Mouse (Mus musculus): Measurements from ENCODE around the gene Pou2f1. TPM values are rescaled to one million over a fixed set of nuclear protein-coding genes. Genes with fewer than 3 reads are reported as not detected.
A peak's percentile ranks its signal among the peaks of the same experiment; 100 is the strongest.

Gene Pou2f1
- polyA plus RNA-seq, 1 experiment from 2014 or later = 25.9 TPM

DNA sequence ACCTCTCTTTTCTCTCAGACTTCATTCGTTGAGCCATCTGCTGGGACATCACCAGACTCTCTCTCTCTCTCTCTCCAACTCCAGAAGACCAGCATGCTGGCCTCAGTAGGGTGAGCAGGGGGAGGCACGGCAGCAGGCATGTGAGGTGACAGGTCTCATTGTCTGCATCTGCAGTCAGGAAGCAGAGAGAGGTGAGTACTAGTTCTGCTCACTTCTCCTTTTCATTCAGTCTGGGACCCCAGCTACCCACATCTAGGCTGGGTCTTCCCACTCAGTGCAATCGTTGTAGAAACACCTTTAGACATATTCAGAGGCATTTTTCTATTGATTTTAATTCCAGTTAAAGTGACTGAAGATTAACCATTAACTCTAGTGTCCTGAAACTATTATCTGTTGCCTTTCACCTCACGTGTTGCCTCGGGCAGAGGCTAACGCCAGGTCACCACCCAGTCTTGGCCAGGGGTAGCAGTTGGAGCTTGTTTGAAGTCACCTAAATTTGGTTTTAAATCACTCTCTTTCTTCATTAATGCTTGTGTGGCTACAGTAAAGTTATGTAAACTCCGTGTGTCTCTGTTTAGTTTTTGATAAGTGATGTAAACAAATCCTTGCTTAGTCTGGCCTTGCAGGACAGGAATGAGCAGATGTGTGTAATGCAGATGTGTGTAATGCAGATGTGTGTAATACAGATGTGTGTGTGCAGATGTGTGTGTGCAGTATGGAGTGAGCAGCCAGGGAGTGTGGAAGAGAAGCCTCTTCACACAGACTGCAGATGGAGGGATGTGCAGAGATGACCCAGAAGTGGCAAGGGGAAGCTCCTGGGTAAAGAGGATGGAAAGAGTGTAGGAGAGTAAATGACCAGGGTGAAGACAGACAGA lies 29.4 kb upstream of the Pou2f1 start:
- Histone ChIP-seq H3K27me3 (no peaks in the 10 kb centered on the region), H3K9ac (no peak overlapping the region), H3K4me1 (peaks cover 3% of the 10 kb centered on the region; the same call in 1 of the 2 replicates), H3K4me3 (no peak overlapping the region), H3K4me2 (no peak overlapping the region), H3K27ac (no peak overlapping the region), H3K36me3 (ENCODE audit: poor library complexity, severe bottlenecking) (no peaks in the 10 kb centered on the region), H3K9me3 (replicated peaks) (no peaks in the 10 kb centered on the region)
- WGBS = 79% methylated on average over 7 of the region's 7 CpGs
- no peak for ATAC-seq

DNA sequence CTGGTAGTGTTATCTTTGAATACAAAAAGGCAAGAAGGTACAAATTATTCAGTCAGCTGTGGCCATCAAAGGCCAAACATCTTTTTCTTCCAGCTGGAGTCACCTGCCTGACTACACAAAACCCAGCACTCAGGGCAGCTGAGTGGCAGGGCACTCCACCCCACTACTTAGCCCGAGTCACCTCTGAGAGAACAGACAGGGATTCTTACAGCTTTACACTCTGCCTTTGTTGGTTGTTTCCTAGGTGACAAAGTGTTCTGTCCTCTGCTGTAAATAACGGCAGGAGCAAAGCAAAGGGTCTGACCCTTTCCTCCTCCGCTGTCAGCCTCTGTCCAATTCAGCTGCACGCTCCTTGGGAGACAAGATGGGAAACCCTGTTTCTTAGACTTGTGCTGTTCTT lies 21.5 kb upstream of the Pou2f1 start:
- Histone ChIP-seq H3K27ac (no peak overlapping the region), H3K4me3 (no peak overlapping the region), H3K36me3 (ENCODE audit: poor library complexity, severe bottlenecking) (no peaks in the 10 kb centered on the region), H3K9me3 (replicated peaks) (no peaks in the 10 kb centered on the region), H3K9ac (no peak overlapping the region), H3K4me2 (no peak overlapping the region), H3K4me1 (peaks cover 5% of the 10 kb centered on the region; the same call in 1 of the 2 replicates), H3K27me3 (no peaks in the 10 kb centered on the region)
- ATAC-seq = 0 out of 2 replicates have a peak, but pooled peaks have one; percentile 21
- 22% methylated on average over 4 of the region's 4 CpGs for WGBS

DNA sequence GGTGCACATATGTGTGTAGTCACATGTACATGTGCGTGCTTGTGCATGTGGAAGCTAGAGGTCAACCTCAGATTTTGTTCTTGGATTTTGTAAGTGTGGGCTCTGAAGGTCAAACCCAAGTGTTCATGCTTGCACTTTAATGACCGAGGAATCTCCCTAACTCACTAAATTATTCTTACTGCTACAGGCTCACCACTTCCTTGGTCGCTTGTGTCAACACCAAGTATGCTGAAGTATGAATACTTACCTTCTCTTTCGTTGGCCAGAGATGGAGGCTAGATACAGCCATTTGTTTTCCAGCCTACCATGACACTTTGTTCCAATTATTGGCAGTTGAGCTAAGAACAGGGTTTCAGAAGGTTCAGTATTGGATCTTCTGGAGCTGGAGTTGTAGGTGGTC lies 14.7 kb upstream of the Pou2f1 start:
- H3K27ac ChIP-seq = no peak overlapping the region
- WGBS = 89% methylated on average over 4 of the region's 4 CpGs
- no peak overlapping the region for H3K4me2 ChIP-seq
- no peak overlapping the region for H3K9ac ChIP-seq
- H3K36me3 ChIP-seq (ENCODE audit: poor library complexity, severe bottlenecking) = no peaks in the 10 kb centered on the region
- no peaks in the 10 kb centered on the region for H3K9me3 ChIP-seq (replicated peaks)
- H3K4me3 ChIP-seq = no peak overlapping the region
- no peak for ATAC-seq
- H3K4me1 ChIP-seq = no peaks in the 10 kb centered on the region
- no peaks in the 10 kb centered on the region for H3K27me3 ChIP-seq

DNA sequence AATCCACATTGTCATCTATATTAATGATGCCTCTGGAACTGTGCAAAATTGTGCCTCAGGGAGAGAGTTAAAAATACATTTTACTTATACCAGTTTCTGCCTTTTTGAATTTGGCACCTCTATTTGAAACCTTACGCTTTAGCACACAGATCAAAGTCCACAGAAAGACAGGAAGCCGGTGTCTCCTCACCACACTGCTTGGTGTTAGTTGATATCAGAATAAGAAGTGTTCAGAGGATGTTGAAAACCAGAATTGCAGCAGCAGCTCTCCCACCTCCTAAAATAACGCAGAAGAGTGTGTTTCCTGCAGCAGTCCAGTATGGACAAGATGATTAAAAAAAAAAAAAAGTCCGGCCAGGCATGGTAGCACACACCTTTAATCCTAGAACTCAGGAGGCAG lies 13.8 kb upstream of the Pou2f1 start:
- Histone ChIP-seq H3K27me3 (no peaks in the 10 kb centered on the region), H3K9me3 (replicated peaks) (no peaks in the 10 kb centered on the region), H3K27ac (no peak overlapping the region), H3K36me3 (ENCODE audit: poor library complexity, severe bottlenecking) (no peaks in the 10 kb centered on the region), H3K9ac (no peak overlapping the region), H3K4me1 (no peaks in the 10 kb centered on the region), H3K4me3 (no peak overlapping the region), H3K4me2 (no peak overlapping the region)
- 84% methylated on average over 4 of the region's 4 CpGs for WGBS
- no peak for ATAC-seq

DNA sequence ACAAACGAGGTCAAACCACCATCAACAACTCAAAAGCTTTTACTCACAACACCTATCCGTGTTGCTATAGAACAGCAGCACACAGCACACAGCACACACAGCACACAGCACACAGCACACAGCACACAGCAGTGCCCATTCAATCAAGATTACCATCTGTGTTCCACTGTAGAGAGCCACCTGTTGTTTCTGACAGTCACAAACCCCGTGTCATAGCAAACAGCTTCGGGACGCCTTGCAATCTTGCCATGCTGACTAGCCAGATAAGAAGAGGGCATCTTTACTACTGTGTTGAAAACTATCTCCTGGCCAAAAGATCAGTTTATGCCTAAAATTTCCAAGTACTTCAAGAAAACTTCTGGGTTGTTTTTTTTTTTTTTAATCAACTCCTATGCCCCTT lies 12.1 kb upstream of the Pou2f1 start:
- Histone ChIP-seq H3K27me3 (no peaks in the 10 kb centered on the region), H3K9me3 (replicated peaks) (no peaks in the 10 kb centered on the region), H3K4me1 (no peaks in the 10 kb centered on the region), H3K4me2 (no peak overlapping the region), H3K27ac (no peak overlapping the region), H3K36me3 (ENCODE audit: poor library complexity, severe bottlenecking) (no peaks in the 10 kb centered on the region), H3K4me3 (no peak overlapping the region), H3K9ac (no peak overlapping the region)
- 66% methylated on average over 5 of the region's 5 CpGs for WGBS
- ATAC-seq = no peak

DNA sequence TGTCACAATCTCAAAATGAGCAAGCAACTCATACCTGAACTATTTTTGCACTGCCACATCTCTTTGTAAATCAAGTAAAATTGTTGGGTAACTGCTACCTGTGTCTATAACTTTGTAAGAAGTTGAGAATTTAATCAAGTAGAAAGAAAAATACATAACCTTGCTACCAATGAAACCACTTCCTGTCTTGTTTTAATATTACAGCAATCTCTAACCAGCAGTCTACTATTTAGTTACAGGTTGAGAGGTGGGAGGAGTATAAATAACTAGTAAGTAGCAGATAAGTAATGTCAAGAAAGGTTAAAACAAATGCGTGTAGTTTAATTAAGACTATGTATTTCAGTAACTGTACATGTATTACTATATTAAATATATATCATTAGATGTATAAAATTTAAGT lies 7.6 kb upstream of the Pou2f1 start:
- Histone ChIP-seq H3K36me3 (ENCODE audit: poor library complexity, severe bottlenecking) (no peaks in the 10 kb centered on the region), H3K4me3 (no peak overlapping the region), H3K27me3 (no peaks in the 10 kb centered on the region), H3K4me2 (no peak overlapping the region), H3K27ac (no peak overlapping the region), H3K9me3 (replicated peaks) (no peaks in the 10 kb centered on the region), H3K9ac (no peak overlapping the region), H3K4me1 (no peaks in the 10 kb centered on the region)
- no peak for ATAC-seq
- WGBS = 98% methylated on average over 1 of the region's 1 CpGs

DNA sequence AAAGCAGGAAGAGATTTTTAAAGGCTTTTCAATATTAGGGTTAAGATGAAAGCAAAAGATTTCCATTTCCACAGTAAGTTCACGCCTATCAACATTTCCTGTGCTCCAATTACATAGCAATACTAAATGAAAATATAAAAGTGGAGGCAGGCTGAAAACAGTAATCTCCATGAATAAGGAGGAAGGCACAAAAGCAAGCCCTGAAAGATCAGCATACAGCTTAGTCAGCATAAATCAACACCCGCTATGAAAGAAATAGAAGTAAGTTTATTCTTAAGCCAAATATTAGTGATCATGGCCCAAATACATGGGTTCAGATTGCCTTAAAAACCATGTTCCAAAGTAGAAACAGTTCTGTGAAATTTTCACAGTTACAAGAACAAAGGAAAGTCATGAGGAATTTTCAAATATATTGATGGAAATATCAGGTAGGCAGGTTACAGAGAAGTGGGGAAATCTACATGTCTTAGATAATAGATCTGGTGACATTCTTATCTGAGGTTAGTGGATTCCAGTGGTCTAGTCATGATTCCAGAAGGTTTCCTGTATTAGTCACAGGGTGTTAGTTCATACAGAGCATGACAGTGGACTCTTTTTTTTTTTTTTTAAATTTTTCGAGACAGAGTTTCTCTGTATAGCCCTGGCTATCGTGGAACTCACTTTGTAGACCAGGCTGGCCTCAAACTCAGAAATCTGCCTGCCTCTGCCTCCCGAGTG lies 6.3 kb upstream of the Pou2f1 start:
- no peak overlapping the region for H3K4me2 ChIP-seq
- no peaks in the 10 kb centered on the region for H3K9me3 ChIP-seq (replicated peaks)
- H3K27me3 ChIP-seq = no peaks in the 10 kb centered on the region
- 92% methylated on average over 5 of the region's 5 CpGs for WGBS
- ATAC-seq = no peak
- H3K27ac ChIP-seq = no peak overlapping the region
- 0 out of 2 replicates have a peak, but pooled peaks cover 2% of the 10 kb centered on the region for H3K4me1 ChIP-seq
- no peaks in the 10 kb centered on the region for H3K36me3 ChIP-seq (ENCODE audit: poor library complexity, severe bottlenecking)
- H3K9ac ChIP-seq = no peak overlapping the region
- no peak overlapping the region for H3K4me3 ChIP-seq

DNA sequence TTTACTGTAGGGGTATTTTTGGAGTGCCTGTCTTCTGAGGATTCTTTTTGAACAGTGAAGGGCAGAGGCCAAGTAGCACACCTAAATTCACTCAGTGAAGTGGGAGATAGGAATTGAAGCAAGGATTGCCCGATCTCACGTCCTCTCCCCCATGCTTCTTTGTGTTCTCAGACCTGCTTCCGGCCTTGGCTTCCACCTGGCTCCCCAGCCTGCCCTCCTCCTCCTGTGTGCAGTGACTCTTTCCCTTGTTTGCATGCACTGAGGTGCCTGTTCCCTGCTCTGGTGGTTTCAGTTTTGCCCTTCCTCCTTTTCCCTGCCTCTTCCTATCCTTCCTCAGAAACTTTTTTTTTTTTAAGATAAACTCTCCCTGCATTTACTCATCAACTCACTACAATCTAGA lies 4.5 kb upstream of the Pou2f1 start:
- Histone ChIP-seq H3K9me3 (replicated peaks) (no peaks in the 10 kb centered on the region), H3K27me3 (no peaks in the 10 kb centered on the region), H3K27ac (no peak overlapping the region), H3K36me3 (ENCODE audit: poor library complexity, severe bottlenecking) (no peaks in the 10 kb centered on the region), H3K4me1 (0 out of 2 replicates have a peak, but pooled peaks cover 2% of the 10 kb centered on the region), H3K4me3 (no peak overlapping the region), H3K9ac (no peak overlapping the region), H3K4me2 (no peak overlapping the region)
- ATAC-seq = no peak
- 76% methylated on average over 3 of the region's 3 CpGs for whole genome bisulfite sequencing

DNA sequence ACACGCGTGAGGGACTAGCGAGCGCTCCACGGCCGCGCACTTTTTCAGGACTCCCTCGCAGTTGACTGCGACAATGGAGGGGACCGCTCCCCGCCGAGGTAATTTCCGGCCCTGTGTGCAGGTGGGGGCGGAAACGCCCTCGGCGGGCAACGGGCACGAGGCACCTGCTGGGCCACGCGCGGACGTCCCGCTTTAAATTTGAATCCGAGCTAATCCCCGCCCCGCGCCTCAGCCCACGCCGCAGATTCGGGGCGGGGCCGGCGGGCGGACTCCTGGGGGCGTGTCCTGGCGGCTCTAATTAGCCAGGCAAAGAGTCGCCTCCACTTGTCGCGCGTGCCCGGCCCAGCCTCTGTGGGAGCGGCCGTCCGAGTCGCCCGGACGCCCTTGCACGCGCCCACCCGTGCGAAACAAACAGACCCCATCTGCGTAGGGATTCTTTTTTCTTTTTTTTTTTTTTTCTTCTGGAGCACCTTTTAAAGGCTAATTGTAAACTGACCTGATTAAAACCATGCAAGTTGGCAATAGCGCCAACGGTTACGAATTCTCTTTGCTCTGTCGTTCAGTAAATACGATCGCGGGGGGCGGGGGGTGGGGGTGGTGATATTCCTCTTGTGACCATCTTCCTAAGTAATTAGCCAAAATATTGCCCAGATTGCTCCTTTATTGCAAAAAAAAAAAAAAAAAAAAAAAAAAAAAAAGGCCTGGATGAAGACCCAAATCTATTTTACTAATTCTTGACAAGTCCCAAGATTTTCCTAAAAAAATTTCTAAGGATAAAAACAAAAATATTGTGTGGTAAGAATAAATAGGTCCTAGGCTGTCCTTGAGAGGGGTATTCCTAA lies 924 bp upstream of the Pou2f1 start:
- peak; percentile 78 for ATAC-seq
- H3K9ac ChIP-seq = peak overlapping the region; percentile 47
- H3K36me3 ChIP-seq (ENCODE audit: poor library complexity, severe bottlenecking) = no peaks in the 10 kb centered on the region
- no peaks in the 10 kb centered on the region for H3K9me3 ChIP-seq (replicated peaks)
- peaks cover 28% of the 10 kb centered on the region for H3K4me1 ChIP-seq
- no peaks in the 10 kb centered on the region for H3K27me3 ChIP-seq
- peak overlapping the region; percentile 99 for H3K4me3 ChIP-seq
- peak overlapping the region; percentile 74 for H3K27ac ChIP-seq
- H3K4me2 ChIP-seq = peak overlapping the region; percentile 66
- WGBS = under 1% methylated on average over 61 of the region's 61 CpGs

DNA sequence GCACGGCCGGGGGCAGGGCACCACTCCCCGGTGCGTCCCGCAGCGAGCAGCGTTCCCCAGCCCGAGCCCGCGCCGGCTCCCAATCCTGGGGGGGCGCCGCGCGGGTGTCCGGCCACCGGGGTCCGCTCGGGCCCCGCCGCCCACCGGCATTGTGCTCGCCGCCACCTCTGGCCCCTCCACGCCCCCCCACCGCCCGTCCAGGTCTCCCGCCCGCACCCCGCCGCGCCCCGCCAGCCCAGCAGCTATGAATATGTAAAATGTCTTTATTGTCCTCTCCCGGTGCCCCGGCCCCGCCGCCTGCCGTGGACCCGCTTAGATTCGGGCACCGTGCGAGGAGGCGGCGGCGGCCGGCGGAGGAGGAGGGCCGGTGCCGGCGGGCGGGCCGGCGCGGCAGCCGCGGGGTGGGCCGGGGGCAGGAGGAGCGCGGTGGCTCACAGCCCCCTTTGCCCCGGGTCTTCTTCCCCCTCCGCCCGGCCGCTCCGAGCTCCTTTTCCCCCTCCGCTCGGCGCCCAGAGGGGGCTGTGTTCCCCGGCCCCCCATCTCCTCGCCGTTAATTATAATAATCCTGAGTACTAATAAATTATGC lies 481 bp downstream of the Pou2f1 start:
- 3% methylated on average over 38 of the region's 70 CpGs for WGBS

DNA sequence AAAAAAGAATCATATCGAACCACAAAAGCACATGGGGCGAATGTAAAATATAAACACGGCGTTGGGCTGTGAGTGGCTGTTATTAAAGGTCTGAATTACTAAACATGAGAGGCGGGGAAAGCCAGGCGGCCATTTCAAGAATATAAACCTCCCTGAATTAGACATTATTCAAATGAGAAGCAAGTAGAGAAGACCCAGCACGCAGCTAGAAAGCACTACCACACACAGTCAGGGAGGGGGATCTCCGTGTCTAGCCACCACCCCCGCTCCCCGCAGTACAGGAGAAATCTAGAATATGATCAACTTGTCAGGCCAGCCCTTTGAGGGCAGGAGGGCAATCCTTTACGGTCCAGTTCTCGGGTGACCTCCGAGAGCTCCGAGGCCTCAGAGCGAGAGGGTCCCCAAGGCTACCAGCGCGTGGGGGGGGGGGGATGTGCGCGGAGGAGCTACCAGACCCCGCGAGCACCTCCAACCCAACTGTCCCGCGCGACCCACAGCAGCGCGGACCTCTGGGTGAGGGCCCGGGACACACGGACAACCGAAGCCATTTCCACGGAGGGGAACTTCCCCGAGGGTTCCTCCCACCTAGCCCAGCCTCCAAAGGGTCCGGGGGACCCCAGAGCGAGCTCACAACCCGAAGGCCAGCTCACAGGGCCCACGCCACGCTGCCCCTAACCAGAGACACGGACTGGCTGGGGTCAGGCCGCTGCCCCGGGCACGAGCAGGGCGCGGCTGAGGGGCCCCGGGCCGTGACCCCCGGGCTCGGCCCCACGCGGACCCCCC lies 1.2 kb downstream of the Pou2f1 start:
- H3K4me2 ChIP-seq = peak overlapping the region; percentile 87
- ATAC-seq = peak; percentile 13
- H3K4me1 ChIP-seq = peaks cover 39% of the 10 kb centered on the region
- H3K9ac ChIP-seq = peak overlapping the region; percentile 100
- 2% methylated on average over 41 of the region's 48 CpGs for WGBS
- H3K27me3 ChIP-seq = no peaks in the 10 kb centered on the region
- peak overlapping the region; percentile 99 for H3K4me3 ChIP-seq
- H3K36me3 ChIP-seq (ENCODE audit: poor library complexity, severe bottlenecking) = no peaks in the 10 kb centered on the region
- peak overlapping the region; percentile 96 for H3K27ac ChIP-seq
- H3K9me3 ChIP-seq (replicated peaks) = no peaks in the 10 kb centered on the region

More for the DNA sequence above, 481 bp downstream of the Pou2f1 start:
- peak overlapping the region; percentile 87 for H3K4me2 ChIP-seq
- H3K9ac ChIP-seq = peak overlapping the region; percentile 100
- H3K36me3 ChIP-seq (ENCODE audit: poor library complexity, severe bottlenecking) = no peaks in the 10 kb centered on the region
- peak overlapping the region; percentile 99 for H3K4me3 ChIP-seq
- no peaks in the 10 kb centered on the region for H3K9me3 ChIP-seq (replicated peaks)
- no peaks in the 10 kb centered on the region for H3K27me3 ChIP-seq
- ATAC-seq = peak; percentile 57
- peaks cover 38% of the 10 kb centered on the region for H3K4me1 ChIP-seq
- peak overlapping the region; percentile 96 for H3K27ac ChIP-seq

Data from forebrain, embryonic 13.5 days (tissue).